Mouse (Mus musculus): ENCODE measurements around the gene Arhgap27.

- TF ChIP-seq EP300 (IDR thresholded peaks at IDR 0.05; ENCODE audit: low read depth) (no peak), CTCF (IDR thresholded peaks at IDR 0.05; ENCODE audit: low read depth) (peak; percentile 81)
Measured at GRCm38 (mm10) chr11:103359841-103360641, 3.5 kb downstream of the Arhgap27 start.
